Mouse (Mus musculus): Measurements from ENCODE around the gene Cend1.
A peak's percentile ranks its signal among the peaks of the same experiment; 100 is the strongest.

The Cend1 gene

GRCm38 (mm10) chr7:141429310-141429709, at the start of gene Cend1:
Gene Cend1, minus strand, starts transcription at chr7:141429491.
- peak; percentile 51 for DNase-seq

GRCm38 (mm10) chr7:141478270-141478748, 49.0 kb upstream of the Cend1 start:
- DNase-seq = no peak

DNA sequence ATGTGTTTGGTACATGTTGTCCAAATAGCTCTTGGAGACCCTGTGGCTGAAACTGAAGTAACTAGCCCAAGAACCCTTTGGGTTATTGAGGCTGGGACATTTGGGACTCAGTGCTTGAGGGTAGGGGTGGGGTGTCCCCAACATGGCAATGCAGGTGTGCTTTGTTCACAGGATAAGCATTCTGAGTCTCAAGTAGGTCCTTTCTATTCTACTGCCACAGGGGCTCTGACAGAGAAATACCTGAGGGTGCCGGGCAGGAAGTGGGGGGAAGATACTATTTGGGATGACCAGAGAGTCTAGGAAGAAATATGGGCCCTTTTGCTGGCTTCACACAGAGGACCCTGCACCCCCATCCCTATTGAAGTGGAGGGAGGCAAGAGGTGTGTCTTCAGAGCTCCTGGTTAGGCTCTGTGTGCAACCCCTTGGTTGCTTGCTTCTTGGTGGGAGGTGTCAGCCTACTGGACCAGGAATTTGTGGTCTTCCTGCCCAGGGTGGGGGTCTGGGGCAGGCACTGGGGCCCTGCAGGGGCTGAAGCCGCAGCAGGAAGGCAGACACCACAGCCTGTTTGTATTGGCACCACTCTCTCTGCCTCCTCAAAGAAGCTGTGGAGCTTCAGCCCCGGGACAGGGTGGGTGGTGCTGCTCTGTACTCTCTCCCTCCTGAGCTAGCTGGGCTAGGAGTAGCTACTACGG, 48.4 kb upstream of the Cend1 start:
- peak; percentile 46 for DNase-seq

DNA sequence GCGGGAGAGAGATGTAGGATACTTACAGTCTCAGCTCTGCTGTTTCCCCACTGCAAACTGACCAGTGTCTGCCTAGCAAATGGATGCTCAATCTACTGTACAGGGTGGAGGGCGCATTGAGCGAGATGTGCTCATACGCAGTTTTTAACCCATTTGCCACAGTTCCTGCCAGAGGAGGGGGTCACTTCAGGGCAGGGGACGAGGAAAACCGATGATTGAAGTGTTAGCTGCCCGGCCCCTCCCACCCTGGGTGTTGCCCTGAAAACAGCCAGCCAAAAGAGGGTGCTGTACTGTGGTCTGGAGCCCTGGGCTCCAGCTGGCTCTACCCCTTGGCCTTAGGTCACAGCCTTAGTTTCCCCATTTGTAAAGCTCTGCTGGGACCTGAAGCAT, 47.7 kb upstream of the Cend1 start:
- peak; percentile 79 for DNase-seq

GRCm38 (mm10) chr7:141476226-141476980, 47.1 kb upstream of the Cend1 start:
- DNase-seq = peak; percentile 95

- DNase-seq = no peak
Measured at GRCm38 (mm10) chr7:141475805-141476158, 46.5 kb upstream of the Cend1 start.

DNA sequence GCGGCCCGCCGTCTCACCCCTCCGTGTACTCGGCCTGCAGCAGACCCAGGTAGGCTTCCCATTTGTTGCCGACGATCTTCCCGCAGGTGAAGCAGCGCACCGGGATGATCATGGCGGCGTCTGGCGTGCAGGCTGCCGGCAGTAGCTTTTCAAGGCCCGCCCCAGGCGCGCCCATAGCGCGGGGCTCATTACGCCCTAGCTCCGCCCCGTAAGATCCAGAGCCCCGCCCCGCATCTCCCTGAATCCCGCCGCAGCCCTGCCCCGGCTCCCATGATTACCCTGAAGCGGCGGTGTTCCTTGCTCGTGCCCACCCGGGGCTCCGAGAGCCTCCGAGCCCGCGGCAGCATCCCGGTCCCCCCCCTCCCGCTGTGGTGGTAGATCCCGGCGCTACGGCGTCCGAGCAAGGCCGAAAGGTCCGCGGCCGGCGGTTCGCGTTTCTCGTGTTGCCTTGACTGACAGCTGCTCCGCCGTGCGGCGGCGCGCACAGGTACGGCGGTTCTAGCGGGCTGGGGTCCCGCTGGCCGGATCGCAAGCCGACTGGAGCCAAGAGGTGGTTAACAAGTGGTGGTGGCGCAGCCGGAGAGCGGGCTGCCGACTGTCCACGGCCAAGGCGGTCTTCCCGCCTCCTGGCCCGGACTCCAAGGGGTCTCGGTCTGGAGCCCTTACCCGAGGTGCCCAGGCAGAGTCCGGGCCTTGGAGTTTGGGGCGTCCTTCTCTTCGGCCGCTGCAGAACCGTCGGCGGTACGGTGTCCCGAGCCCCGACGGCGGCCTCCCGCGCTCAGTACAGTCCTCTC, 45.9 kb upstream of the Cend1 start, which contains the start of the genes Polr2l and Tspan4:
TSS of gene Polr2l (minus strand) at position 122 of the 794 bp plus-strand sequence.
TSS of gene Tspan4 (plus strand) at position 230 of the 794 bp plus-strand sequence.
- peak; percentile 88 for DNase-seq

- no peak for DNase-seq
Measured at GRCm38 (mm10) chr7:141474160-141474559, 44.9 kb upstream of the Cend1 start.

DNA sequence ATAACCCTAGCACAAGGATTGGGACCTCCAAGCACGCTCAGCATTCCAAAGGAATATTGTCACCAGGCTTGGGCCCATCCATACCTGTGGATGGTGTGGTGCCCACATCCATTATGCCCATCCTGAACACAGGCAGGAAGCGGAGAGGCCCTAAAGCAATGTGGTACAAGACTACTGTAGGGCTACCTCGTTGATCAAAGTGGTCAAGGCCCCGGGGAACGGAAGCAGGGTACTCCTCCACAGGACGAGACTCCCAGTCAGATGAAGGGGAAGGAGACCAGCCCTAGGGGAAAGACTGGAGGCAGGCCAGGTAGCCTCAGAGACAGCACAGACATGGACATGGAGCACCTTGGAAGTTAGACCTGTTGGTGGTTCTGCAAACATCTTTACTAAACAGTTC, 43.5 kb upstream of the Cend1 start:
- DNase-seq = no peak

GRCm38 (mm10) chr7:141472226-141472625, 42.9 kb upstream of the Cend1 start:
- no peak for DNase-seq

- no peak for DNase-seq
Measured at GRCm38 (mm10) chr7:141471236-141471635, 41.9 kb upstream of the Cend1 start.

GRCm38 (mm10) chr7:141470637-141470944, 41.3 kb upstream of the Cend1 start:
- no peak for DNase-seq

- DNase-seq = no peak
Measured at GRCm38 (mm10) chr7:141469901-141470636, 40.8 kb upstream of the Cend1 start.

DNA sequence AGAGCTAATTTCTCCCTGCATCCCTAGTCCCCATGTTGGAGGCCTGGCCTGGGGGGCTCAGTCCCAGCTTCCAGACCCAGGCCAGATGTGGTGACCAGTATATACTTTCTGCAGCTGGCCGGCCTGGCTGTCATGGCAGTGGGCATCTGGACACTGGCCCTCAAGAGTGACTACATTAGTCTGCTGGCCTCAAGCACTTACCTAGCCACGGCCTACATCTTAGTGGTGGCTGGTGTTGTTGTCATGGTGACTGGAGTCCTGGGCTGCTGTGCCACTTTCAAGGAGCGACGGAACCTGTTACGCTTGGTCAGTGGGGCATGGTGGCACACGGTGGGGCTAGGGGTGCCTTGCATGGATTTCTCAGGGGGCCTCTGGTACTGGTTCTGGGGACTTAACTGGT, 40.1 kb upstream of the Cend1 start:
- no peak for DNase-seq

- peak; percentile 92 for DNase-seq
Measured at GRCm38 (mm10) chr7:141468522-141469211, 39.4 kb upstream of the Cend1 start.

GRCm38 (mm10) chr7:141468164-141468521, 38.9 kb upstream of the Cend1 start:
- DNase-seq = peak; percentile 77

DNA sequence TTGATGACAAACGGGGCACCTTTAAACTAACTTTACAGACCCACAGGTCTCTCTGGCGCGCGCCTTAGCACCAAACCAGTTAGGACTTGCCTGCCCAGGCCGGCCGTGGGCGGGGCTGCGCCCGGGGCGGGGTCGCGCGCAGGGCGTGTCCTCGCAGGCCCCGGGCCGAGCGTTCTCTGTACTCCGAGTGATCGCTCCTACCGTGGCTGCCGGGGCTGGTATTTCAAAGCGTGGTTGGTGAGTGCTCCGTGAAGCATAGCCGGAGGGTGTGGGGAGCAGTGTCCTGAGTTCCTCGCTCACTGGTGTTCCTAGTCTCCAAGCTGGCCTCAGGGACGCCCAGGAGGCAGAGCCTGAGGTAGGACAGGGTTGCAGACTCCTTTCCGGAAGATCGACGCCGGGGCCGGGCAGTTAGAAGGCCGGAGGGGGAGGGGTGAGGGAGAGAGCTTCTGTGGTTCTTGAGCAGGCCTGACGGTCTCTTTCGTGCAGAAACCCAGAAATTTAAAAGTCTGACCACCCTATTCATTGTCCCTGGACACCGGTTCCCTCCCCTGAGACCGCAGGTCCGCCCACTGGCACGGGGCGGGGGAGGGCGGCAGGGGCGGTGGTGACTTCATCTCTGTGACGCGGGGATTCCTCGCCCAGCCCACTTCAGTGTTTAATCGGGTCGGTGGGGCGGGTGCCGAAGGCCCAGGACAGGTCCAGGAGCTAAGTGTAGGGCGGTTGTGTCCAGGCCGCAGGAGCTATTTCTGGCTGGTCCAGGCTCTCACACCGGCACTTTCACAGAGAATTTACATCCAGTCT, 38.1 kb upstream of the Cend1 start, which contains the start of gene Cd151:
TSS of gene Cd151 (plus strand) at position 163 of the 801 bp plus-strand sequence.
- DNase-seq = peak; percentile 96

GRCm38 (mm10) chr7:141466607-141467148, 37.4 kb upstream of the Cend1 start:
- no peak for DNase-seq

- DNase-seq = peak; percentile 53
Measured at GRCm38 (mm10) chr7:141466045-141466394, 36.7 kb upstream of the Cend1 start.

DNA sequence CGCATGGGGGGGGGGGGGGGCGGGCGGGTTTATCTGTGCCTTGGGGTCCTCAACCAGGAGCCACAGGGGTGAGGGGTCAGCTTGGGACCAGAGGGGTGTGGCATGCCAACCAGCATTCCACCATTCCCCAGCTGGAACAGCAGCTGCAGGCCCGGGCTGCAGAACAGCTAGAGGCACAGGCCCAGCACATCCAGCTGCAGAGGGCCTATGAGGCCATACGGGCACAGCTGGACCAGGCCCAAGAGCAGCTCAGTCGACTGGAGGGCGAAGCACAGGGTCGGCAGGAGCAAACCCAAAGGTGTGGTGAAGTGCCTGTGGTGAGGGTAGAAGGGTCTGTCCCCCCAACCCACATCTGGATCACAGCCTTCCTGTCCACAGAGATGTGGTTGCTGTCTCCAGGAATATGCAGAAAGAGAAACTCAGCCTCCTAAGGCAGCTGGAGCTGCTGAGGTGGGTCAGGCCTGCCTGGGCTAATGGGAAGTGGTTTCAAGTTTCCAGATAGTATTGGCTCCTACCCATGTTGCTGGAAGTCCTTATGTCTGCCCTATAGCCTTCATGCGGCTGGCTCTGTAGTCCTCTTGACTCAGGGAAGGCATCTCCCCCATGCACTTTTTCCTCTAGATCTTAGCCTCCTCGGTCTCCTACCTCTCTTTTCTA, 36.2 kb upstream of the Cend1 start:
- peak; percentile 50 for DNase-seq
